Mouse (Mus musculus): ENCODE data around the gene Rad9a. TPM values are rescaled to one million over a fixed set of nuclear protein-coding genes. Genes with fewer than 3 reads are reported as not detected.

The Rad9a gene
- total and polyA plus RNA-seq, 3 experiments = 21.3 to 37.9 TPM; not detected in 1

- no peaks in the 10 kb centered on the region for H3K9me3 ChIP-seq (replicated peaks; ENCODE audit: insufficient read depth, low read length)
- peaks cover 9 to 18% of the 10 kb centered on the region in 2 experiments; a peak in 3 of 4 replicates for H3K4me1 ChIP-seq (ENCODE audit: control insufficient read depth in 1 of 2, insufficient read depth in 2 of 2, low read length in 2 of 2)
- no peak overlapping the region for H3K27ac ChIP-seq (ENCODE audit: control insufficient read depth, low read depth, low read length)
- H3K27me3 ChIP-seq (ENCODE audit: control insufficient read depth in 1 of 2, insufficient read depth in 2 of 2, low read length in 2 of 2) = no peaks in the 10 kb centered on the region
- TF ChIP-seq SMC3 (IDR thresholded peaks at IDR 0.05; ENCODE audit: low read depth, low read length) (no peak), TBP (IDR thresholded peaks at IDR 0.05; ENCODE audit: low read depth, low read length) (no peak), JUND (IDR thresholded peaks at IDR 0.05; ENCODE audit: low read depth, low read length) (no peak), BHLHE40 (IDR thresholded peaks at IDR 0.05; ENCODE audit: borderline replicate concordance, low read depth, low read length) (no peak), SIN3A (IDR thresholded peaks at IDR 0.05; ENCODE audit: low read length) (no peak), MXI1 (IDR thresholded peaks at IDR 0.05; ENCODE audit: low read depth, low read length) (no peak), ZC3H11A (IDR thresholded peaks at IDR 0.05; ENCODE audit: low read depth, low read length) (no peak), ZNF384 (IDR thresholded peaks at IDR 0.05; ENCODE audit: low read depth, low read length) (no peak)
- H3K9ac ChIP-seq (ENCODE audit: control insufficient read depth, low read depth, low read length, poor library complexity, severe bottlenecking) = no peak overlapping the region
- DNase-seq (ENCODE audit: low read depth, low spot score) = no peak
- H3K79me2 ChIP-seq (ENCODE audit: control insufficient read depth, insufficient read depth, low read length, poor library complexity) = peaks cover 11% of the 10 kb centered on the region
- no peak overlapping the region for H3K4me3 ChIP-seq (ENCODE audit: control insufficient read depth in 1 of 2, insufficient read depth in 1 of 2, low read depth in 2 of 2, low read length in 2 of 2)
- H3K36me3 ChIP-seq (ENCODE audit: control insufficient read depth in 1 of 2, insufficient read depth in 2 of 2, low read length in 2 of 2) = peaks cover 1 to 5% of the 10 kb centered on the region in 2 experiments; a peak in 2 of 4 replicates
Observed at GRCm38 (mm10) chr19:4149764-4150461, 51.5 kb downstream of the Rad9a start.

- no peaks in the 10 kb centered on the region for H3K9me3 ChIP-seq (replicated peaks; ENCODE audit: insufficient read depth, low read length)
- H3K9ac ChIP-seq (ENCODE audit: control insufficient read depth, low read depth, low read length, poor library complexity, severe bottlenecking) = peak overlapping the region; percentile 78
- H3K27ac ChIP-seq (ENCODE audit: control insufficient read depth, low read depth, low read length) = no peak overlapping the region
- DNase-seq (ENCODE audit: low read depth, low spot score) = no peak
- TF ChIP-seq CTCF (IDR thresholded peaks at IDR 0.05 in 2 of 3, conservative IDR thresholded peaks at IDR 0.05 in 1 of 3; ENCODE audit: control insufficient read depth in 1 of 3, insufficient read depth in 1 of 3, low read depth in 2 of 3, low read length in 3 of 3, poor library complexity in 1 of 3, severe bottlenecking in 1 of 3) (no peak), GATA1 (IDR thresholded peaks at IDR 0.05; ENCODE audit: low read depth, low read length) (no peak)
- no peaks in the 10 kb centered on the region for H3K27me3 ChIP-seq (ENCODE audit: control insufficient read depth in 1 of 2, insufficient read depth in 2 of 2, low read length in 2 of 2)
- H3K79me2 ChIP-seq (ENCODE audit: control insufficient read depth, insufficient read depth, low read length, poor library complexity) = peaks cover 9% of the 10 kb centered on the region
- peak overlapping the region; percentile 73 to 99 for H3K4me3 ChIP-seq (ENCODE audit: control insufficient read depth in 1 of 2, insufficient read depth in 1 of 2, low read depth in 2 of 2, low read length in 2 of 2)
- peaks cover 1 to 4% of the 10 kb centered on the region in 2 experiments; a peak in 2 of 4 replicates for H3K36me3 ChIP-seq (ENCODE audit: control insufficient read depth in 1 of 2, insufficient read depth in 2 of 2, low read length in 2 of 2)
- peaks cover 8 to 17% of the 10 kb centered on the region in 2 experiments; a peak in 3 of 4 replicates for H3K4me1 ChIP-seq (ENCODE audit: control insufficient read depth in 1 of 2, insufficient read depth in 2 of 2, low read length in 2 of 2)
Observed at GRCm38 (mm10) chr19:4149283-4149682, 52.2 kb downstream of the Rad9a start.

- no peak for TF ChIP-seq MYB (IDR thresholded peaks at IDR 0.05; ENCODE audit: low read depth, low read length)
- no peak for TF ChIP-seq UBTF (IDR thresholded peaks at IDR 0.05; ENCODE audit: borderline replicate concordance, insufficient read depth, low read depth, low read length)
- TF ChIP-seq CHD2 (IDR thresholded peaks at IDR 0.05; ENCODE audit: low read length) = no peak
- TF ChIP-seq EP300 (IDR thresholded peaks at IDR 0.05; ENCODE audit: low read depth in 1 of 2, low read length in 2 of 2) = no peak
- no peak for TF ChIP-seq ETS1 (IDR thresholded peaks at IDR 0.05; ENCODE audit: low read depth, low read length)
- no peak; a peak in 1 of 4 replicates for TF ChIP-seq POLR2A (IDR thresholded peaks at IDR 0.05; ENCODE audit: control insufficient read depth in 1 of 2, insufficient read depth in 1 of 2, low read depth in 1 of 2, low read length in 2 of 2, poor library complexity in 1 of 2)
- TF ChIP-seq SIN3A (IDR thresholded peaks at IDR 0.05; ENCODE audit: low read length) = no peak
- peak overlapping the region; percentile 78 for H3K9ac ChIP-seq (ENCODE audit: control insufficient read depth, low read depth, low read length, poor library complexity, severe bottlenecking)
- H3K79me2 ChIP-seq (ENCODE audit: control insufficient read depth, insufficient read depth, low read length, poor library complexity) = peaks cover 9% of the 10 kb centered on the region
- H3K27ac ChIP-seq (ENCODE audit: control insufficient read depth, low read depth, low read length) = no peak overlapping the region
- peaks cover 5 to 14% of the 10 kb centered on the region in 2 experiments; a peak in 3 of 4 replicates for H3K4me1 ChIP-seq (ENCODE audit: control insufficient read depth in 1 of 2, insufficient read depth in 2 of 2, low read length in 2 of 2)
- peak; percentile 46 for DNase-seq (ENCODE audit: low read depth, low spot score)
- peaks cover 1 to 3% of the 10 kb centered on the region in 2 experiments; a peak in 1 of 4 replicates for H3K36me3 ChIP-seq (ENCODE audit: control insufficient read depth in 1 of 2, insufficient read depth in 2 of 2, low read length in 2 of 2)
- peak overlapping the region; percentile 73 to 99 for H3K4me3 ChIP-seq (ENCODE audit: control insufficient read depth in 1 of 2, insufficient read depth in 1 of 2, low read depth in 2 of 2, low read length in 2 of 2)
- H3K27me3 ChIP-seq (ENCODE audit: control insufficient read depth in 1 of 2, insufficient read depth in 2 of 2, low read length in 2 of 2) = no peaks in the 10 kb centered on the region
- H3K9me3 ChIP-seq (replicated peaks; ENCODE audit: insufficient read depth, low read length) = no peaks in the 10 kb centered on the region
Observed at GRCm38 (mm10) chr19:4148819-4149218, 52.6 kb downstream of the Rad9a start.
